Mouse (Mus musculus): ENCODE measurements around the gene Gpr62. TPM values are rescaled to one million over a fixed set of nuclear protein-coding genes. Genes with fewer than 3 reads are reported as not detected.

The Gpr62 gene
- total and polyA plus RNA-seq, 3 experiments, result 0.04 to 0.11 TPM; not detected in 1

- Histone ChIP-seq H3K36me3 (replicated peaks in 1 of 2; ENCODE audit: control insufficient read depth in 1 of 2, insufficient read depth in 1 of 2, low read length in 1 of 2) (peaks cover 0 to 47% of the 10 kb centered on the region in 2 experiments), H3K4me2 (ENCODE audit: insufficient read depth, low read depth, poor library complexity, severe bottlenecking) (peak overlapping the region; percentile 71), H3K4me3 (replicated peaks in 1 of 3; ENCODE audit: low read depth in 2 of 3, low read length in 2 of 3, poor library complexity in 1 of 3) (peak overlapping the region; percentile 68 to 75 (median 69)), H3K9me3 (replicated peaks; ENCODE audit: low read length) (no peaks in the 10 kb centered on the region), H3K27me3 (replicated peaks) (no peaks in the 10 kb centered on the region), H3K4me1 (ENCODE audit: control insufficient read depth in 1 of 2, insufficient read depth in 2 of 2) (peaks cover 27 to 71% of the 10 kb centered on the region in 2 experiments), H3K79me2 (replicated peaks; ENCODE audit: control insufficient read depth, extremely low read depth, insufficient read depth, poor library complexity, severe bottlenecking) (no peaks in the 10 kb centered on the region), H3K27ac (ENCODE audit: insufficient read depth, low read depth) (no peak overlapping the region), H3K9ac (ENCODE audit: insufficient read depth, low read depth) (peak overlapping the region; percentile 92)
- dilution Hi-C loops (cut with MboI; ENCODE audit: extremely low pct_ligation_motif_present, extremely low pct_unique_long_range_greater_than_20kb, low sequenced_read_pairs) (no loop called here), in situ Hi-C loops (cut with MboI; ENCODE audit: low pct_ligation_motif_present, low pct_unique_long_range_greater_than_20kb, low sequenced_read_pairs) (no loop called here)
- peak; percentile 79 for DNase-seq (ENCODE audit: extremely low read depth)
- TF ChIP-seq ETS1 (conservative IDR thresholded peaks at IDR 0.05; ENCODE audit: low read depth, low read length) (no peak), MYC (IDR thresholded peaks at IDR 0.05; ENCODE audit: low read depth, low read length) (no peak), MAZ (IDR thresholded peaks at IDR 0.05; ENCODE audit: low read depth, low read length) (no peak), NRF1 (IDR thresholded peaks at IDR 0.05; ENCODE audit: low read depth, low read length) (no peak), HCFC1 (IDR thresholded peaks at IDR 0.05; ENCODE audit: low read depth, low read length) (no peak), TBP (conservative IDR thresholded peaks at IDR 0.05; ENCODE audit: low read depth, low read length) (0 out of 2 replicates have a peak, but pooled peaks have one; percentile 39), POLR2AphosphoS2 (IDR thresholded peaks at IDR 0.05; ENCODE audit: low read depth, low read length) (no peak), MEF2A (IDR thresholded peaks at IDR 0.05; ENCODE audit: borderline replicate concordance, low read depth, low read length) (peak; percentile 58; the same call in 1 of the 2 replicates), UBTF (IDR thresholded peaks at IDR 0.05; ENCODE audit: low read depth, low read length) (peak; percentile 33; the same call in 1 of the 2 replicates), SIN3A (IDR thresholded peaks at IDR 0.05; ENCODE audit: low read length) (peak; percentile 58; the same call in 1 of the 2 replicates), MXI1 (IDR thresholded peaks at IDR 0.05; ENCODE audit: low read depth, low read length) (no peak), POLR2A (IDR thresholded peaks at IDR 0.05; ENCODE audit: low read depth, low read length) (peak; percentile 50), TCF12 (IDR thresholded peaks at IDR 0.05; ENCODE audit: low read depth, low read length) (peak; percentile 69; the same call in 1 of the 2 replicates), ZMIZ1 (IDR thresholded peaks at IDR 0.05; ENCODE audit: low read depth, low read length) (peak; percentile 39; the same call in 1 of the 2 replicates)
These were observed 11.5 kb downstream of the Gpr62 start for GRCm38 (mm10) chr9:106454071-106454761.

DNA sequence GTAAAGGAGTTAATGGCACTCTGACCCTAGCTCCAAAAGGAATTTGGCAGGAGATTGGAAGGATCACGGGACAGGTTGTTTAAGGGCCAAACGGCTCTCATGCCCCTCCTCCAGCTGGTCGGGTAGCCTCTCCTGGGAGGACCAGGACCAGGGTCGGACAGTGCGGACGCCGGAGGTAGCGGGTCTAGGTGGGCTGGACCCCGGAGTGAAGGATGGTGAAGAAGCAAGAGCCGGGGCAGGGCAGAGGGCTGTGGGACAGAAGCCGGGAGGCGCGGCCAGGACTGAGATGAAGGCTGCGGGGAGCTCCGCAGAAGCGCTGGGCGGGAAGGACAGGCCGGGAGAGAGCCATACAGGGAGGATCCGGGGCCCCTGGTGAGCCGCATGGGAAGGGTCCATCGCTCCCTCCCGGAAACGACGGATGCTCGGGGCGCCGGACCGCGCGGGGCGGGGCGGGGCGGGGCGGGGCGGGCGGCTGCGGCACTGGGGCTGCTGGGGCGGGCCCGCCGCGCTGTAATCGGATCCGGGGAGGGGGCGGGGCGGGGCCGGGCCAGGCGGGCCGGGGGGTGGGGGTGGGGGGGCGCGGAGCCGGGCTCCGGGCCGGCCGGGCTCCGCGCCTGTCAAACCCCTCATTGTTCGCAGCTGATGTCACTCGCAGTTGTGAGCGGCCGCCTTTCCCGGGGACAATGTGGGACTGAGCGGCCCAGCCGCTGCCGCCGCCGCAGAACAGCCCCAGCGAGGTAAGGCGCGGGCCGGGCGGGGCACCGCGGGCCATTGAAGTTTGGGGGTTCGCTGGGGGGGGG is 12.3 kb downstream of the Gpr62 start, which contains the start of gene Pcbp4:
Gene Pcbp4, plus strand, starts transcription at position 21 of the 800 bp plus-strand sequence.
- dilution Hi-C loops (cut with MboI; ENCODE audit: extremely low pct_ligation_motif_present, extremely low pct_unique_long_range_greater_than_20kb, low sequenced_read_pairs), result no loop called here
- no peak within 1 kb of the TSS for H3K27ac ChIP-seq (ENCODE audit: insufficient read depth, low read depth)
- DNase-seq (ENCODE audit: extremely low read depth), result no peak
- no peaks in the 10 kb centered on the region for H3K9me3 ChIP-seq (replicated peaks; ENCODE audit: low read length)
- peak within 1 kb of the TSS; percentile 85 for H3K4me2 ChIP-seq (ENCODE audit: insufficient read depth, low read depth, poor library complexity, severe bottlenecking)
- H3K9ac ChIP-seq (ENCODE audit: insufficient read depth, low read depth), result peak within 1 kb of the TSS; percentile 92
- H3K79me2 ChIP-seq (replicated peaks; ENCODE audit: control insufficient read depth, extremely low read depth, insufficient read depth, poor library complexity, severe bottlenecking), result no peaks in the 10 kb centered on the region
- peaks cover 27 to 70% of the 10 kb centered on the region in 2 experiments for H3K4me1 ChIP-seq (ENCODE audit: control insufficient read depth in 1 of 2, insufficient read depth in 2 of 2)
- peak within 1 kb of the TSS; percentile 71 to 75 (median 71) for H3K4me3 ChIP-seq (replicated peaks in 1 of 3; ENCODE audit: low read depth in 2 of 3, low read length in 2 of 3, poor library complexity in 1 of 3)
- peaks cover 0 to 47% of the 10 kb centered on the region in 2 experiments for H3K36me3 ChIP-seq (replicated peaks in 1 of 2; ENCODE audit: control insufficient read depth in 1 of 2, insufficient read depth in 1 of 2, low read length in 1 of 2)
- TF ChIP-seq NELFE (IDR thresholded peaks at IDR 0.05; ENCODE audit: low read depth, low read length) (peak; percentile 74), JUN (IDR thresholded peaks at IDR 0.05; ENCODE audit: insufficient read depth, low read depth, low read length) (no peak), POLR2A (IDR thresholded peaks at IDR 0.05; ENCODE audit: low read depth, low read length) (peak; percentile 67), HCFC1 (IDR thresholded peaks at IDR 0.05; ENCODE audit: low read depth, low read length) (peak; percentile 36; the same call in 1 of the 2 replicates), TCF12 (IDR thresholded peaks at IDR 0.05; ENCODE audit: low read depth, low read length) (0 out of 2 replicates have a peak, but pooled peaks have one; percentile 7), UBTF (IDR thresholded peaks at IDR 0.05; ENCODE audit: low read depth, low read length) (no peak), SIN3A (IDR thresholded peaks at IDR 0.05; ENCODE audit: low read length) (peak; percentile 14; the same call in 1 of the 2 replicates), KAT2A (IDR thresholded peaks at IDR 0.05; ENCODE audit: insufficient replicate concordance, low read length) (no peak), PAX5 (IDR thresholded peaks at IDR 0.05; ENCODE audit: low read length) (no peak)
- no peaks in the 10 kb centered on the region for H3K27me3 ChIP-seq (replicated peaks)
- in situ Hi-C loops (cut with MboI; ENCODE audit: low pct_ligation_motif_present, low pct_unique_long_range_greater_than_20kb, low sequenced_read_pairs), result no loop called here

All from CH12.LX (cell line).